Mouse (Mus musculus): ENCODE measurements around the gene E2f4.

DNA sequence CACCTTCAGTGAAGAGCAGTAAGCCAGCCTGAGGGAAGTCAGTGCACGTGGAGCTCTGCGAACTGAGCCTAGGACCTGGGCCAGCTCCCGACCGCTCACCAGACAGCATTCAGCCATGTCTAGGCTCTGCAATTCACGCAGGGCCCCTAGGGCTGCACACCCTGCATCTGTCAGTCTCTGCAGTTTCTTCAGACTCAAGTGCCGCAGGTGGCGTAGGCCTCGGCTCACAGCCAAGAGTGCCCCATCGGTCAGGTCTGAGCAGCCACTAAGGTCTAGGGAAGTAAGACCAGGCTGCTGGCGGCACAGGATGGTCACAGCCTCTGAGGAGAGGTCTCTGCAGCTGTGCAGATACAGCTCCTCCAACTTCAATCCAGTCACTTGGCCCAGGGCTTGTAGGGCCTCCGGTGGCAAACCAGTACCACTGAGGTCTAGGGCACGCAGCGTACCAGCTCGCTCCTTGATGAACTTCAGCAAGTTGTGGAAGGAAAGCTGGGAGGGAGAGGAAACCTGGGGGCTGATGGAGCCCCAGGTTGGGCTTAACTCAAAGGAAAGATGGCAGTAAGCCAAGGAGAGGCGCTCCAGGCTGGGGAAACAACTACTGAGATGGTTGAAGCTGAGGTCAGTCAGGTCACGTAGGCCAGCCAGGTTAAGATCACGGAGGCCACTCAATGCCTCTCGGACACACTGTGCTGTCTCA lies 17.8 kb downstream of the E2f4 start:
- TF ChIP-seq CTCF (conservative IDR thresholded peaks at IDR 0.05 in 1 of 2, IDR thresholded peaks at IDR 0.05 in 1 of 2; ENCODE audit: low read depth in 2 of 2, low read length in 2 of 2) (no peak), ZNF384 (IDR thresholded peaks at IDR 0.05; ENCODE audit: low read depth, low read length) (no peak), TCF12 (IDR thresholded peaks at IDR 0.05; ENCODE audit: low read depth, low read length) (no peak), MAX (IDR thresholded peaks at IDR 0.05; ENCODE audit: low read length) (no peak), GABPA (IDR thresholded peaks at IDR 0.05; ENCODE audit: insufficient replicate concordance, low read depth, low read length) (no peak), POLR2A (IDR thresholded peaks at IDR 0.05; ENCODE audit: low read depth, low read length) (no peak), MEF2A (IDR thresholded peaks at IDR 0.05; ENCODE audit: borderline replicate concordance, low read depth, low read length) (no peak), EP300 (IDR thresholded peaks at IDR 0.05; ENCODE audit: low read length) (no peak), ZC3H11A (IDR thresholded peaks at IDR 0.05; ENCODE audit: low read depth, low read length) (no peak)

Data from CH12.LX (cell line).